Mouse (Mus musculus): Measurements from ENCODE around the gene Samd10. TPM values are rescaled to one million over a fixed set of nuclear protein-coding genes. Genes with fewer than 3 reads are reported as not detected.
A peak's percentile ranks its signal among the peaks of the same experiment; 100 is the strongest.

Gene Samd10
- polyA plus RNA-seq, 1 experiment from 2014 or later: 7.8 TPM

DNA sequence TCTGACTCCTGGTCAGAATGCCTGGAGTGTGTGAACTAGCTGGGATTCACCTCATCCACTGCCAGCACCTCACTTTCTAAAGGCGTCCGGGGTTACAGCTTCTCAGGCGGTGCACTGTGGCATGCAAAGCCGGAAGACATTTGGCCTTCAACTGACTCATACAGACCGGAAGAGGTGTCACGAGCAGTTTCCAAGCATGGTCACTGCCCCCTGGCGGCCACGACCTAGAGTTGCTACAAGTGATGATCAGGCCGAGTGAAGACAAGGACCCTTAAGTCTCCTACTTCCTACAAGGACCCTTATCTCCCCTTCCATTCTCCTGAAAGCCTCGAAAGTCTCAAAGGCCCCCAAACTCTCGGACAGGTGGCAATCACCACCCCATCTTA, 18.0 kb downstream of the Samd10 start:
- Histone ChIP-seq H3K9me3 (no peaks in the 10 kb centered on the region), H3K9ac (peak overlapping the region; percentile 85), H3K4me3 (peak overlapping the region; percentile 76), H3K27ac (peak overlapping the region; percentile 91), H3K36me3 (peaks cover 30% of the 10 kb centered on the region), H3K4me1 (peaks cover 17% of the 10 kb centered on the region), H3K27me3 (no peaks in the 10 kb centered on the region), H3K4me2 (replicated peaks) (peak overlapping the region; percentile 93)
- ATAC-seq (ENCODE audit: low FRiP score, low read depth): peak; percentile 75
- WGBS: 1% methylated on average over 11 of the region's 11 CpGs

DNA sequence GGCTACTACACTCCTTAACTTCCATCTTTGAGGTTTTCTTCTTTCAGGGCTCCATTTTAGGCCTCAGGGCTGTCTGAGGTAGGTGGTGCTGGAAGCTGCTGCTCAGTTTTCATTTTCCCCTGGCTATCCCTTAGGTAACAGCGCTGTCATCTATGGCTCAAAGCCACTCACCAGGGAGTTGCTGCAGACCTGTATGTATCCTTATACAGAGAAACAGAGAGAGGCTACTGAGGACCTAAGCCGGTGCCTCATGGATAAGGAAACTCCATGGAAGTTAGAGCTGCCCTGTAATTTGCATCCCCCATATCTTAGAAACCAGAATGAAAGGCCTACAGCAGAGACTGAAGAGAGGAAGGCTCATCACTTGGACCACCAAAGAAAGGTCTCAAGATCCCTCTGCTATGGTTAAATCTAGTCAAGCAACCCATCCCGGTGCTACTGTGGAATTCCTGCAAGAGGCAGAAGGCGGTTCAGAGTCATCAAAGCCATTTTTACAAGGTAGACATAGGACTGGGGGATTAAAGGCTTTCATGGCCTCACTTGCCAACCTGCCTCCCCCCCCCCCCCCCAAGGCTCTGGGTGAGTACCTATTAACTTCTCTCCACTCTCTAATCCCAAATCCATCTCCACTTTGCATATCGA, 18.8 kb downstream of the Samd10 start:
- Histone ChIP-seq H3K27ac (no peak overlapping the region), H3K9me3 (no peaks in the 10 kb centered on the region), H3K36me3 (peaks cover 22% of the 10 kb centered on the region), H3K9ac (peak overlapping the region; percentile 85; the same call in 1 of the 2 replicates), H3K27me3 (no peaks in the 10 kb centered on the region), H3K4me1 (peaks cover 17% of the 10 kb centered on the region), H3K4me3 (peak overlapping the region; percentile 76), H3K4me2 (replicated peaks) (peak overlapping the region; percentile 93)
- no peak for ATAC-seq (ENCODE audit: low FRiP score, low read depth)
- WGBS: 74% methylated on average over 5 of the region's 5 CpGs

DNA sequence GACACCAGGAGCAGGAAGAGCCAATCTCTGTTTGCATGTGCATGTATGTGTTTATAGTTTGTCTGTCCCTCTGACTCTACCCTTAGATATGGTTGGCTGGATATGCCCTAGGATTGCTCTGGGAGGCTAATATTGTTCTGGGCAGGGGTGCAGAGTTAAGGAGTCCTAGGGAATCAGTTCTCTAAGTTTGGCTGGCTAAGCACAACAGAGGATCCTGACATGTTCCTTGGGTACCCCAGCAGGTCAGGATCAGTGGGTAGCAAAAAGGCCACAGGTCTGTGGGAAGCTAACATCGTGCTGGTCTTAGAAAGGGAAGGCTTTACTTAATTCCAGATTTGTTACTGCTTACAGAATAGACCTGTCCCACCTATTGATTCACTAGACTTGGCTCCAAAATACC, 19.3 kb downstream of the Samd10 start:
- Histone ChIP-seq H3K9ac (no peak overlapping the region), H3K27me3 (no peaks in the 10 kb centered on the region), H3K4me1 (peaks cover 17% of the 10 kb centered on the region), H3K9me3 (no peaks in the 10 kb centered on the region), H3K4me3 (no peak overlapping the region), H3K36me3 (peaks cover 18% of the 10 kb centered on the region), H3K27ac (no peak overlapping the region), H3K4me2 (replicated peaks) (no peak overlapping the region)
- ATAC-seq (ENCODE audit: low FRiP score, low read depth): no peak
- 100% methylated on average over 1 of the region's 1 CpGs for WGBS

DNA sequence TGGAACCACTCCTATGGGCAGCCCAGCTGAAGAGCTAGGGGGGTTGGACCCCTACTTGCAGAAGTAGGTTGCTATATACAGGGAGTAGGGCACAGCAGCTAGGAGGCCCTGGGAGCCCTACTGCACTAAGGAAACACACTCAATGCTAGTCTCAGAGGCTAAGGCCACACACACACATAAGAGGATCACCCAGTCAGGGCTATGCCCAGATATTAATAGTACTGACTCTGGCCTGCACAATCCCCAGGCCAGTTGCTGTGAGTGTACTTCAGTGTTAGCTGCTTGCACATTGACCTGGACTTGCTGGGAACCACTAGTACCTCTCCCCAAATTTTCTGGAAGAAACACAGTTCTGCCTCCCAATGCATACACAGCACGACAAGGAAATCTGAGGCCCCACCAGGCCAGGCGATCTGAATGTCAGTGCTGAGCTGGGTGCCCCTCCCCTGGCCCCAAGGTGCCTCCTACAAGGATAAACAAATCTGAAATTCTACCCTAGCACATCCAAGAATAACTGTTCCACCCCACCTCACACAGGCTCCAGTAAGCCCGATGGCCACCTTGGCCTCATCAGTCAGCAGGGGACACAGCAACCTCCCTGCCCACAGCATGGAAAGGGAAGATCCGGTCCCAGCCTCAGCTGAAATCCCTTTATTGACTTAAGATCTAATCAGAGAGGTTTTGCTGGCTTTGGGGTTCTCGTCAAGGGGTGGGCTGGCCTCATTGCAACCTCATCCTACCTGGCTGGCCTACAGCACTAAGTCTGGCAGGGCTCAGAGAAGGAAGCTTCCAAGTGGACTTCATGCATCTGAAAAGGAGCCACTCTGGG, 20.0 kb downstream of the Samd10 start:
- Histone ChIP-seq H3K9me3 (no peaks in the 10 kb centered on the region), H3K9ac (0 out of 2 replicates have a peak overlapping the region, but pooled peaks have one; percentile 35)
- 71% methylated on average over 5 of the region's 5 CpGs for WGBS

DNA sequence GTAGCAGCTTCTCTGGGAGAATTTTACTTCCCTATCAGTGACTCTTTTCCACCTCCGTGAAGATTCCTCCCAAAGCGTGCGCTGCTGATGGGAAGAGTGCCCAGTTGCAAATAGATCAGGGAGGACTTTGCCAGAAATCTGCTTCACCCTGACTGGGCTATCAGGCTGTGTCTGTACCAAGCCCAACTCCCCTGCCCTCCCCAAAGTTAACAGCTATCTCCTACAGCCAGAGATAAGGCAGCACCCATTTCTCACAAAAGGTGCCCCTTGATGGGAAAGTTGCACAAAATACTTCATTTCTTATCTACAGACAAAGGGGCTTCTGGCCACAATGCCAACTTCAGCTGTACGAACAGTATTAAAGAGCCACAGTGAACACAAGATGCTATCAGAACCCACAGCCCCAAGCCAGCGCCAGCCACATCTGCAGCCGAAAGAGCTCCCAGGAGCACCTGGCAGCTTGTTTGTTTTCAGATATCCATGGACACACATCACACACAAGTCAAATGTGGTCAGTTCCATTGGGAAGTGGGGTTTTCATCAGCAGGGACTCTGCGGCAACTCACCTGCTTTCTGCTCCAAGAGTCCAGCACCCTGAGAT, 20.9 kb downstream of the Samd10 start:
- Histone ChIP-seq H3K36me3 (peaks cover 20% of the 10 kb centered on the region), H3K4me2 (replicated peaks) (no peak overlapping the region), H3K9ac (0 out of 2 replicates have a peak overlapping the region, but pooled peaks have one; percentile 2), H3K9me3 (no peaks in the 10 kb centered on the region), H3K27me3 (no peaks in the 10 kb centered on the region), H3K4me1 (peaks cover 17% of the 10 kb centered on the region), H3K27ac (no peak overlapping the region), H3K4me3 (no peak overlapping the region)
- ATAC-seq (ENCODE audit: low FRiP score, low read depth): no peak
- WGBS: 85% methylated on average over 7 of the region's 7 CpGs

More for the DNA sequence above, 20.0 kb downstream of the Samd10 start:
- ATAC-seq (ENCODE audit: low FRiP score, low read depth): no peak
- Histone ChIP-seq H3K4me2 (replicated peaks) (no peak overlapping the region), H3K4me1 (peaks cover 17% of the 10 kb centered on the region), H3K36me3 (peaks cover 18% of the 10 kb centered on the region), H3K27ac (no peak overlapping the region), H3K27me3 (no peaks in the 10 kb centered on the region), H3K4me3 (no peak overlapping the region)

DNA sequence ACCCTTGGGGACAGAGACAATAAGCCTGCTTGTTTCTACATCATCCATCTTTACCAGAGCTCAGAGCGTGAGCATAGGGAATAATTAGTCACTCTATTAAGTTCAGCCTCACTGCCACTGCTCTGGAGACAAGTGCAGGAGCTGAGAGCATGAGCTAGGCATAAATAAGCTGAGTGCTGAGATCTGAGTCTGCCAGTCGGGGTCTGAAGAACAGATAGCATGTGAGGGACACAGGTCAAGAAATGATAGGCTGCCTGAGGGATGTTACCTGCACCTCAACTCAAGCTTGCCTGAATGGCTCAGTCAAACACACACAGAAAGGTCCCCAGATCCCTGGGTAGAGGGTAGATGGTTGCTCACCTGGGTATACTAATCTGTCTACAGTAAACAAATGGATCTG, 21.9 kb downstream of the Samd10 start:
- H3K27me3 ChIP-seq: no peaks in the 10 kb centered on the region
- H3K4me1 ChIP-seq: peaks cover 13% of the 10 kb centered on the region
- ATAC-seq (ENCODE audit: low FRiP score, low read depth): no peak
- H3K27ac ChIP-seq: no peak overlapping the region
- H3K9ac ChIP-seq: no peak overlapping the region
- no peak overlapping the region for H3K4me3 ChIP-seq
- no peak overlapping the region for H3K4me2 ChIP-seq (replicated peaks)
- WGBS: 74% methylated on average over 2 of the region's 2 CpGs
- H3K9me3 ChIP-seq: no peaks in the 10 kb centered on the region
- peaks cover 27% of the 10 kb centered on the region for H3K36me3 ChIP-seq

DNA sequence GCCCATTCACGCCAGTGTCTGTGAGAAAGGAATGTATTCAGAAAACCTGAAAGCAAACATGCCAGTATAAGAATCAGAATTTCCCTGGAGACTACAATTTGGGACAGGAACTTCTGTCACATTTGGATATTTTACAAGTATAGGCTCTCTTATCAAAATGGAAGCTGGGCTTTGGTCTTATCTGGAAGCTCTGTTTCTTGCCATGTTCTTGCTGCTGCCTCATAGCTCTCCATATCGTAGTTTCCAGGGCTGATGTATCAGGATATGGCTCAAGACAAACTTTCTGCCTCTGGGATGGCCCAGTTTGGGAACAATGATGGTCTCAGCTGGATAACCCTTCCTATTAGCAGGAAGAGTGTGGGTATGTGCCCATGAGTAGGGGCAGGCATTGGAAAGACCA, 22.4 kb downstream of the Samd10 start:
- Histone ChIP-seq H3K4me2 (replicated peaks) (no peak overlapping the region), H3K36me3 (peaks cover 32% of the 10 kb centered on the region), H3K9ac (no peak overlapping the region), H3K27ac (no peak overlapping the region), H3K4me1 (peaks cover 10% of the 10 kb centered on the region), H3K4me3 (no peak overlapping the region), H3K9me3 (no peaks in the 10 kb centered on the region), H3K27me3 (no peaks in the 10 kb centered on the region)
- WGBS: 87% methylated on average over 2 of the region's 2 CpGs
- no peak for ATAC-seq (ENCODE audit: low FRiP score, low read depth)

GRCm38 (mm10) chr2:181574921-181575545, 24.0 kb downstream of the Samd10 start:
- Histone ChIP-seq H3K4me2 (replicated peaks) (no peak overlapping the region), H3K4me1 (0 out of 2 replicates have a peak, but pooled peaks cover 1% of the 10 kb centered on the region), H3K9me3 (no peaks in the 10 kb centered on the region), H3K27ac (no peak overlapping the region), H3K4me3 (no peak overlapping the region), H3K27me3 (no peaks in the 10 kb centered on the region), H3K9ac (no peak overlapping the region), H3K36me3 (peaks cover 34% of the 10 kb centered on the region)
- 92% methylated on average over 7 of the region's 7 CpGs for WGBS
- no peak for ATAC-seq (ENCODE audit: low FRiP score, low read depth)

GRCm38 (mm10) chr2:181573961-181574360, 25.1 kb downstream of the Samd10 start:
- 90% methylated on average over 9 of the region's 9 CpGs for WGBS
- Histone ChIP-seq H3K27ac (no peak overlapping the region), H3K36me3 (peaks cover 36% of the 10 kb centered on the region), H3K27me3 (no peaks in the 10 kb centered on the region), H3K9me3 (no peaks in the 10 kb centered on the region), H3K4me3 (no peak overlapping the region), H3K4me2 (replicated peaks) (no peak overlapping the region), H3K4me1 (no peaks in the 10 kb centered on the region), H3K9ac (no peak overlapping the region)
- ATAC-seq (ENCODE audit: low FRiP score, low read depth): no peak

GRCm38 (mm10) chr2:181572921-181573920, 25.8 kb downstream of the Samd10 start:
- H3K9me3 ChIP-seq: no peaks in the 10 kb centered on the region
- no peaks in the 10 kb centered on the region for H3K4me1 ChIP-seq
- H3K27ac ChIP-seq: no peak overlapping the region
- peaks cover 36% of the 10 kb centered on the region for H3K36me3 ChIP-seq
- no peak overlapping the region for H3K9ac ChIP-seq
- no peak overlapping the region for H3K4me3 ChIP-seq
- ATAC-seq (ENCODE audit: low FRiP score, low read depth): no peak
- WGBS: 94% methylated on average over 15 of the region's 15 CpGs
- no peak overlapping the region for H3K4me2 ChIP-seq (replicated peaks)
- H3K27me3 ChIP-seq: no peaks in the 10 kb centered on the region

All from limb, embryonic 13.5 days (tissue).